Mouse (Mus musculus) right cerebral cortex, postnatal 36 days (tissue): ENCODE data around the gene Rhob.

ENCODE experiments used
- DNase-seq, 2 experiments: peaks; one replicate each; pipeline ENCODE4 v3.0.0; 2022; ENCODE audit warnings: low spot score in 2 of 2, mixed read lengths in 1 of 2

Gene Rhob

DNA sequence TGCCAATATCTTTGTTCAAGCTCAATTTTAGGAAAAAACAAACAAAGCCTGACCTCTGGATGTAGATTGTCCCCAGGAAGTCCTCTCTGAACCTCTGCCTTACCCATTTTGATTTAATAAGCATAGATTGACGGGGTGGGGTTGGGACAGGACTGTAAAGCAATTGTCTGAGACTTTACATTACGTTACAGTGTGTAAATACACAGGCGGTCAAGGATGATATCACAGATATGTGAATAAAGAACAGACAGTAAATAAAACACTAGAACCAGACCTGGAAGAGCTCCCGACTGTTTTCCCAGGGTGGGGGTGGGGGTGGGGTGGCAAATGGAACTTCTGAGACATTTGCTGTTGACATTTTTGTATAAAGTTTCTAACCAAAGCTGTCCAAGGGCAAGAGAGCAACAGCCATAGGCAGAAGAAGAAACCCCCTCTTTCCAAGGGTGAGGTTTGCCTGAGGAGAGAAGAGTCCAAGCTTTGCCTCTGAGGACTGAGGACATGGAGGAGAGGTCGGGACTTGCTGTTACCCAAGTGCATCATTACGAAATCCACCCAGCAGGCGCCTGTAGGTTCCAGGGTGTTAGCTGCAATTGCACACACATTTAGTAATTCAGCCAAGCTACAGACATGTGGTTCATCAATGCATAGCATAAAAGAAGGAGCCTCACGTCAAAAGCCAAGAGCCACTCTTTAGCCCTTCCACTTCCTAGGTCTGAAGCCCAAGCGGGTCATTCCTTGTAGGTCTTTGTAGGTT, 7.3 kb upstream of the Rhob start:
- no peak for DNase-seq

- DNase-seq: no peak
Observed at GRCm38 (mm10) chr12:8504131-8504530, 4.3 kb upstream of the Rhob start.

- no peak for DNase-seq
Observed at GRCm38 (mm10) chr12:8502546-8502945, 2.7 kb upstream of the Rhob start.

DNA sequence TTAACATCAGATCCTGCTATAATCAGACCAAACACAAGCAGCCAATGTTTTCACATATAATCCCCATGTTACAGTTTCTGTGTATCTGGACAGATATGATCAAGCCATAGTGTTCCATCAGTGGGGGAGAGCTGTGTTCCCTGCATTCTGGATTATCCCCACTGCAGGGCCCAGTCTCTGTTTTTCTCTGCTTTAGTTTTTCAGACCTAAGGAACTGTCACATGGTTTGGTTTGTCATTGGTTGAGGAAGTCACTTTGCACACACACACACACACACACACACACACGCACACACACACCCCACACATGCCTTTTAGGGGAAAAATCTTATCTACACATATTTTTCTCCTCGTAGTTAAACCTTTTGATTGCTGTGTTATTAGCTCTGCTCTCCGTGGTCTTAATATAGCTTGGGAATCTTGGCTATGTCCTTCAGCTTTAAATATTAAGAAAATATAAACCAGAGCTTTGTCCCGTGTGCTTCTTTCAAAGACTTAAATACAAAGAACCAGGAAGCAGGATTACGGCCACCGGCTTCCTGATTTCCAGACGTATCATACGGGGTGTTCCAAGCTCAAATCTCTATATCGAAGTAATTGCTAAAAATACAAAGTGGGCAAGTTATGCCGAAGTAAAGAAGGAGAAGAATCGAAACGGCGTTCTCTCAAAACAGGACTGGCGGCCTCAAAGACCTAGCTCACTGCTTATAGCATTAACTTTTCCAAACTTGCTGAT, 1.9 kb upstream of the Rhob start:
- DNase-seq: no peak

DNA sequence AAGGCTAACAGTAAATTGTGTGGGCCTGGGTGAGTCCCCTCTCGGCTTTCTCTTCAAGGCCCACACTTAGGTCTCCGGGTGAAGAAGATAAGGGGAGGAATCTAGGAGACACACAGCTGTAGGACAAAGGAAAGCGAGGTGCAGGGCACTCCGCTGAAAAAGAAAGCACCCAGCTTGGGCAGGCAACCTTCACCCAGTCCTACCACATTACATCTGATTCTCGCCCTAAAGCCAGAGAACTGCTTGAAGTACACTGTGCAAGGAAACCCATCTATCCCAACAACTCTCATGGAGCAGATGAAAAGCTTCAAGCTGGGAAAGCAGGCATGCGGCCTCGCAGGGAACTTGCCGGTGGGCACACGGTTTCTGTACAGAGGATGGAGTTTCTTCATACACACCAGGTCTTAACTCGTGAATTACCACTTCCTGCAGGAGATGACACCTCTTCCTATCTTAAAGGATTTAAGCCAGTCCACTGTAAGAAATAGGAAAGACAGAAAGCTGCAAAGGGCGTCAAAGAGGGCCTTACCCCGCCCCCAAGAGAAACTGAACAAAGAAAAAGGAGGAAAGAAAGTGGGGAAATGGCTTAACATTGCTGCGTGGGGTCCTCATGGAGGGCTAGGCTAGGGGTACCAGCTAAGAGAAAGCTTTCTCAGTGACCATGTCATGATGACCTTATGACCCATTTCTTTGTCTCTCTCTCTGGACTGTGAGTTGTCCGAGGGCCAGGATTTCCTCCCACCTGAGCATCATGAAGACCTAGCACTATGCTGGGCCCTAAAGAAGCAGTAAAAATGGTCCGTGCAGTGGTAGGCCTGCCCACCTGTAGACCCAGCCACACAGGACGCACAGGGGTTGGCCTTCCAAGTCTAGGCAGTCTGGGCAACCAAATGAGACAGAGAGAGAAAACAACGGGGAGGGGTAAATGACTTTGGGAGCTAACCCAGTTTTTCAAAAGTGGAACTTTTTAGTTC, 1.1 kb upstream of the Rhob start:
- DNase-seq: no peak

DNA sequence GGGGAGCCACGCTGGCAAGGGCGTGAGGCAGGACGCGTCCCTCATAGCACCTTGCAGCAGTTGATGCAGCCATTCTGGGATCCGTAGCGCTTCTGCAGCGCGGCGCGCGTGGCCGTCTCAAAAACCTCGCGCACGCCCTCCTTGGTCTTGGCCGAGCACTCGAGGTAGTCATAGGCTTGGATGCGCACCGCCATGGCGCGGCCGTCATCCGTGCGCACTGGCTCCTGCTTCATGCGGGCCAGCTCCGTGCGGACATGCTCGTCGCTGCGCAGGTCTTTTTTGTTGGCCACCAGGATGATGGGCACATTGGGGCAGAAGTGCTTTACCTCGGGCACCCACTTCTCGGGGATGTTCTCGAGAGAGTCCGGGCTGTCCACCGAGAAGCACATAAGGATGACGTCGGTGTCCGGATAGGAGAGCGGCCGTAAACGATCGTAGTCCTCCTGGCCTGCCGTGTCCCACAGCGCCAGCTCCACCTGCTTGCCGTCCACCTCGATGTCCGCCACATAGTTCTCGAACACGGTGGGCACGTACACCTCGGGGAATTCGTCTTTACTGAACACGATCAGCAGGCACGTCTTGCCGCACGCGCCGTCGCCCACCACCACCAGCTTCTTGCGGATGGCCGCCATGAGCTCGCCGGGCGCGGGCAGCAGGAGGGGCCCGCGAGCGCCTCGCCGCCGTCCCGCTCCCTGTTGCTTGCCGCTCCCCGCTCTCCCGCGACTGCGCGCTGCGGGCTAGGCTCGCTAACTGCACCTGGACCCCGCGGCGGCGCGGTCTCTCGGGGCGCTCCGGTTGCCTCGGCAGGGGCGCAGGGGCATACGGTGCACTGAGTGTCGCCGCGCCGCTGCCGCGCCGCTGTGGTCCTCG, 573 bp downstream of the Rhob start:
- DNase-seq: peak in 1 of 2 experiments; percentile 59

GRCm38 (mm10) chr12:8498591-8499000, 1.2 kb downstream of the Rhob start:
- DNase-seq: peak; percentile 34 to 57

GRCm38 (mm10) chr12:8498148-8498571, 1.6 kb downstream of the Rhob start:
- DNase-seq: peak in 1 of 2 experiments; percentile 18

DNA sequence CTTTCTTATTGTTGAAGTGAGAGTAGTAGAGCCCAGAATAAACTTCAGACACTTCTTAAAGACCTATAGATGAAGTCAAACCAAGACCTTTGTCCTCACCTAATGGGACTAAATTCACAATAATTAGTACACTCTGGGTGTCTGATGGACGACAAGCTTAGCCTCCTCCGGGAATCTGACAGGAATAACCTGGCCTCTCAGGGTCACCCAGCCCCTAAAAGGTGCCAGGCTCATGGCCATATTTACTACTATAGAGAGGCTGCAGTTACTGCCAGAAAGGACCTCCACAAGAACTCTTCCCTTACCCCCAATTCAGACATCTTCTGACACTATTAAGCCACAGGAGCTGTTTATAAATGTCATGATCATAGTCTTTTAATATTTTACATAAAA, 2.5 kb downstream of the Rhob start:
- DNase-seq: no peak

- no peak for DNase-seq
Observed at GRCm38 (mm10) chr12:8496679-8497313, 3.0 kb downstream of the Rhob start.

- peak; percentile 31 to 53 for DNase-seq
Observed at GRCm38 (mm10) chr12:8495881-8496678, 3.7 kb downstream of the Rhob start.

DNA sequence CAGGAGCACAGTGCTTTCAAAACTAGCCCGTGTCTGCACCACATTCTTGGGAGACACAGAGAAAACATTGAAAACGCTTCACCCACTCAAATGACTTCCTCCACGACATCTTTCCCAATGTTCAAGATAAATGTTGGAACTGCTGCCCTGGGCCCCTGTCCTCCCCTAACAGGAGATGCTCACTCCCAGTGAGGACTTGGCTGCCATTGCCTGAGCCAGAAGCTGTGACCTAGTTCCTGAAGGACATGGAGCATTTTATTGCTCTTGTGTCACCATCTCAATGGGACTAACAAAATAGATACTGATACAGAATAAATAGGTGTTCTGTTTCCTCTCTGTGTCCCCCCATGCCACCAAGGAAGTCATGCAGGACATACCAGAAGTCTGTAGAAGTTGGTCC, 5.1 kb downstream of the Rhob start:
- DNase-seq: no peak

- DNase-seq: no peak
Observed at GRCm38 (mm10) chr12:8493386-8493785, 6.4 kb downstream of the Rhob start.

GRCm38 (mm10) chr12:8489098-8489497, 10.7 kb downstream of the Rhob start:
- no peak for DNase-seq

- no peak for DNase-seq
Observed at GRCm38 (mm10) chr12:8488652-8488980, 11.2 kb downstream of the Rhob start.

DNA sequence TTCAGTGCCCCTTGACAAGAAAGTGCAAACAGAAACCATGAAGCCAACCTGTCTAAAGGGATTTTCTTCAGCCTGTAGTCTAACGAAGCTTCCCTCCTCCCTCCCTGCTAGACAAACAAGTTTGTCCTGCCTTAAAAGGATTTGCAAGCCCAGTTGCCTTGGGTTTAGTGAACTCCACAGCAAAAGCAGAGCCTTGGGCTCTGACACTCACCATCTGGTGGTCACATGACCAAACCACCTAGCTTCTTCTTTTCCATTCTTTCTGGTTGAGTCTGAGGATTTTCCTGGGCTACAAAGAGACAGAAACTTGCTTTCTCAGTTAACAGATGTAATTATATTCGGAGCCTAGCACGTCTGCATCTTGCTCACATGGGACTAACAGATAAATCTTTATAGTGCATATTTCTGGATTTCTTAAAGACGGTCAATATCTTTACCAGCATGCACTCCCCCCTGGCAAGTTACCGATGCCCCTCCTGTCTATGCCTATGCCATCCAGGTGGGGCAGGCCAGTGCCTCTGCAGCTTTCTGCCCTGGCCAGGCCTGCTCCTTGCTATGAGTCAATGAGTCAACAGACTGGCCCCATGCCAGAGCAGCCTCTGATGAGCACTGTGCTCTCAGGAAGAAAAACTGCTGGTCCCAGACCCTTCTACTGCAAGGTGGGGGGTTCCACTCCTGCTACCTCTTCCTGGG, 11.7 kb downstream of the Rhob start:
- DNase-seq: no peak

DNA sequence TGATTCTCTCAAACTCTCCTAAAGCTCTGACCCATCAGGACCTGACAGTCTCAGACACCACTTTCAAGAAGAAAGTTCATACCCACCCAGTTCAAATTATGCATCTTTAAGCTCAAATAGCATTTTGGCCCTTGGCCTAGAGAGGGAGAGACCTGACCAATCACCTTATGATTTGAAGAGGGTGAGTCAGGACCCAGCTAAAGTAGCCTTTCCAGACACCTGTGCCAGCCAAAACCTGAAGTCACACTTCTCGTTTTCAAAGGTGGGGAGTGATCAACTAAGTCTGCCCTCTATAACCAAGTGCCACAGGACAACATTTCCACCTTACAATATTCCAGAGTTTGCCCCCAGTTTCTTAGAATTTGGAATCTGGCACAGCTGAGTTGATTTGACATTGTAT, 12.5 kb downstream of the Rhob start:
- DNase-seq: no peak

- DNase-seq: no peak
Observed at GRCm38 (mm10) chr12:8485247-8485646, 14.6 kb downstream of the Rhob start.

DNA sequence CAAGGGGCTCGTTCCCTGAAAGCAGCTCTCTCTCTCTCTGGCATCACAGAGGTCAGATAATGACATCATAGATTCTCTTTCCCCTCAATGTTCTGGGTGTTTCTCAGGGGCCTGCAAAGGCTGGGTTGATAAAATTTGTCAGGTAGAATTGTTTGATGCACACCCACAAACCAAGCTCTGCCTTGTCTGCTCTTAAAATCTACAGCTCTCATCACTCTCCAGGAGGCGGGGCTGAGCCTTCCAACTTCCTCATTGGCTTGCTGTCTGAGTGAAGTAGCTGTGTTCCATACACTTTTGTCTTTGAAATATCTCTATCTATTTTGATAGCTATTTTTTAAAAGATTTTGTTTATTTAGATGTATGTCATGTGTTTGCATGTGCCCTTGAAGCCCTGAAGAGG, 17.6 kb downstream of the Rhob start:
- DNase-seq: no peak
